Mouse (Mus musculus) embryo, embryonic 9.5 days (tissue): ENCODE measurements around the gene G530012D18Rik.
A peak's percentile ranks its signal among the peaks of the same experiment; 100 is the strongest.
"Not testable (repeated sequence)": the region's sequence is repeated elsewhere in the genome, so short reads cannot be mapped to it uniquely, and the experiment has no call there.

ENCODE experiments used
- DNase-seq: peaks from one replicate; pipeline ENCODE4 v3.0.0-alpha.2; 2017; ENCODE audit errors: extremely low spot score

Gene G530012D18Rik

DNA sequence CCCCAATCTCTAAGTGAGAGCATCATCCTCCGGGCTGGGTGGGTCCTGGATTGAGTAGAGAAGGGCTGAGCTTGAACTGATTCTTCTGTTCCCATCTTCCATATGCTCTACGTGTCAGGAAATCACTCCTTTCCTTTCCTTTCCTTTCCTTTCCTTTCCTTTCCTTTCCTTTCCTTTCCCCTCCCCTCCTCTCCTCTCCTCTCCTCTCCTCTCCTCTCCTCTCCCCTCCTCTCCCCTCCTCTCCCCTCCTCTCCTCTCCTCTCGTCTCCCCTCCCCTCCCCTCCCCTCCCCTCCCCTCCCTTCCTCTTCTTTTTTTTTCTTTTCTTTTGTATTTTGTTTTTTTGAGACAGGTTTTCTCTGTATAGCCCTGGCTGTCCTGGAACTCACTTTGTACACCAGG, at the start of gene G530012D18Rik:
Gene G530012D18Rik (plus strand): TSS at position 301 of the 400 bp plus-strand sequence.
- not testable (repeated sequence) for DNase-seq

GRCm38 (mm10) chr1:85526401-85526800, 49.1 kb upstream of the G530012D18Rik start:
- DNase-seq, result not testable (repeated sequence)

DNA sequence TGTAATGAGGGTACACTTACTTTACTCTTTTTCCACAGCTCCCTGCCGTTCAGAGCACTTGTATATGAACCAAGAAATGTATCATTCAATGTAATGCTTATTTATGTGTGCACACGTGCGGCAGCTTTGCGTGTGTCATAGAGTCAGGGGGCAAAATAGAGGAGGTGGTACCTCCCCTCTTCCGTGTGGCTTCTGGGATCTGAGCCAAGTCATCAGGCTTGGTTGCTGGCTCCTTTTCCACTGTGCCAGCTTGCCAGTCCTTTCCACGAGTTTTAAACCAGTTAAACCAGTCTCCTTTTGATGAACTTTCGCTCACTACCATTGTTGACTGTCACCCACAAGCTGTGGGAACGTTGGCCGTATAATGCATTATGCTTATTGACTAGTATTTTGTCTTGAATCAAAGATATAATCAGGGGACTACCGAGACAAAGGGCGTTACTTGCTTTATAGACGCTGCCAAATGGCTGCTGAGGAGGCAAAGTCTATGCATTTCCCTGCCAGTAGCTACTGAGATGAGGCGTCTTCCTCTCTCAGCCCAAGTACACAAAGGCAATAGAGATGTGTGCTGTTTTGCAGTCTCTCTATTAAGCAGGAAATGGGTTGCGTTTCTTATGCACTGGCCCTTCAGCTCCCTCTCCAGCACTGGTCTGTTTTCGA, 46.9 kb upstream of the G530012D18Rik start:
- not testable (repeated sequence) for DNase-seq

DNA sequence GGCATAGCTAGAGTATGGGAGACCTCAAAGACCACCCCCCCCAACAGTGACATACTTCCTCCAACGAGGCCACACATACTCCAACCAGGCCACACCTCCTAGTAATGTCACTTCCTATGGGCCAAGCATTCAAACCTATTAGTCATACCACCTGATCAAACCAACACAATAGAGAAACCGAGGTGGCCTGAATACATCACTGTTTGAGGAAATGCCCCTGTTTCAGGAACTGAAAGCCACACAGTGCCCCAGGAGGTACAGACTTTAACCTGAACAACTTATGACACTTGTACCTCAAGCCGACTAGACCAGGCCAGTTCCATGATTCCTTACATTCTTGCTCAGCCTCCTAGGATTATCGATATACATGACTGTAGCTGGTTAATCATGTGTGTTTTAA, 31.7 kb upstream of the G530012D18Rik start:
- not testable (repeated sequence) for DNase-seq

DNA sequence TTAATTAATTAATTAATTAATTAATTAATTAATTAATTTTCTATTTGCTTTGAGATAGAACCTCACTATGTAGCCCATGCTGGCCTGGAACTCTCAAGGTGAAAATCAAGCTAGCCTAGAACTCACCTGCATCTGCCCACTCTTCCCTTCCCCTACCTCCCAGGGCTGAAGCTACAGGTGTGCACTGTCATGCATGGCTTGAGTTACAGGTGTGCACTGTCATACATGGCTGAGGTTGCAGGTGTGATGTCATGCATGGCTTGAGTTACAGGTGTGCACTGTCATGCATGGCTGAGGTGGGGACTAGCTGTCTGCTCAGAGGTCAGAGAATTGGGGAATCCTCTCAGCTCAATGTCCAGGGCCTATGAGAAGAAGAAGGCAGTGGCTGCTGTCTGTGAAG, 29.0 kb upstream of the G530012D18Rik start:
- not testable (repeated sequence) for DNase-seq

GRCm38 (mm10) chr1:85555261-85555660, 20.2 kb upstream of the G530012D18Rik start:
- not testable (repeated sequence) for DNase-seq

GRCm38 (mm10) chr1:85573554-85573953, 1.9 kb upstream of the G530012D18Rik start:
- not testable (repeated sequence) for DNase-seq

GRCm38 (mm10) chr1:85578372-85579010, 3.0 kb downstream of the G530012D18Rik start:
- DNase-seq, result not testable (repeated sequence)

GRCm38 (mm10) chr1:85579199-85580147, 4.0 kb downstream of the G530012D18Rik start:
- DNase-seq, result not testable (repeated sequence)

- not testable (repeated sequence) for DNase-seq
These were observed 4.7 kb downstream of the G530012D18Rik start for GRCm38 (mm10) chr1:85580148-85580534.

GRCm38 (mm10) chr1:85580578-85580977, 5.1 kb downstream of the G530012D18Rik start:
- not testable (repeated sequence) for DNase-seq

- peak; percentile 0 for DNase-seq
These were observed 6.0 kb downstream of the G530012D18Rik start for GRCm38 (mm10) chr1:85581518-85581917.

GRCm38 (mm10) chr1:85588697-85589096, 13.2 kb downstream of the G530012D18Rik start:
- not testable (repeated sequence) for DNase-seq

GRCm38 (mm10) chr1:85592526-85592925, 17.1 kb downstream of the G530012D18Rik start:
- not testable (repeated sequence) for DNase-seq

GRCm38 (mm10) chr1:85598271-85599012, 23.0 kb downstream of the G530012D18Rik start, which contains the start of gene Sp110:
TSS of gene Sp110 (minus strand) at chr1:85598817.
- not testable (repeated sequence) for DNase-seq

- DNase-seq, result not testable (repeated sequence)
These were observed 24.6 kb downstream of the G530012D18Rik start, which contains the start of gene Sp140 for GRCm38 (mm10) chr1:85600078-85600477. TSS of gene Sp140 (plus strand) at chr1:85600378.

GRCm38 (mm10) chr1:85600794-85601193, 25.3 kb downstream of the G530012D18Rik start:
- not testable (repeated sequence) for DNase-seq

GRCm38 (mm10) chr1:85604341-85604740, 28.9 kb downstream of the G530012D18Rik start:
- not testable (repeated sequence) for DNase-seq

DNA sequence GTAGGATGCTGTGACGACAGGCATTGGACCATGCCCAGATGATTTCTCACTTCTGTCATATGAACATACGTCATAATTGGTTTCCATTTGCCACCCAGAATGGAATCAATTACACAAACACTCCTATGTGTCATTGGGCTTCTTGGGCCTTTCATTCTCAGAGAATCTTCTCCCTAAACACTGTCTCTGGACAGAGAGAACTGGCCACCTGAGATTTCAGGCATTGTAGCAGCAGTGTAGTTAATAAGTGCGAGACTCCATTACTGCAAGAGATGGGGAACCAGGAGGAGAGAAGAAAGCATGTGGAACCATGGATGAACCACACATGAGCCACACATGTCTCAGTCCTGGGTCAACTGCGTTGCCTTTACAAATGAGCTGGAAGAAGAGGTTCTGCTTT, 32.9 kb downstream of the G530012D18Rik start:
- DNase-seq, result not testable (repeated sequence)

DNA sequence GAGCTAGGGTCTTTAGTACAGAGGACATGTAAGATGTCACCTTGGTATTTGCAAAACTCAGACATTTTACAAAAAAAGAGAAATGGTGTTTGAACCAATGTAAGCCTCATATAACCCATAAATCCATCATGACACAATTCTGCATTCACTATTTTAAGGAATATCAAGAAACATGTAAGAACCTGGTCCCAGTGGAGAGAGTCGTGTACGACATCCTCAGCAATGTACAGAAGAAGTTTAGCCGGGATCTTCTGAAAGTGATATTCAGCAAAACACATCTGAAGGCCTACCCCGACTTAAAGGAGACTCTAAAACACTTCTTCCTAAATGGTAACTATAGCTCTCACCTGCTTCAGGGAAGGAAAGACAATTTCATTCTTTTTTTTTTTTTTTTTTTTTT, 35.1 kb downstream of the G530012D18Rik start:
- DNase-seq, result not testable (repeated sequence)

GRCm38 (mm10) chr1:85615096-85615495, 39.6 kb downstream of the G530012D18Rik start:
- not testable (repeated sequence) for DNase-seq
